Mouse (Mus musculus) gastrocnemius, postnatal 14 days (tissue): ENCODE results near the gene Syn3. TPM values are rescaled to one million over a fixed set of nuclear protein-coding genes. Genes with fewer than 3 reads are reported as not detected.

Experiments used
- DNase-seq: peaks from one replicate; pipeline ENCODE4 v3.0.0; 2021; ENCODE audit warnings: mixed read lengths
- intact Hi-C: fragments of 180-260 bp; cut with DNase I; formaldehyde crosslinking; loops from one replicate; pipeline ENCODE4 v1.15.1; 2025; ENCODE audit warnings: low total_unique reads
- total RNA-seq, 2 experiments: library from RNA; stranded (reverse); gene quantifications; 2 replicates each; pipeline ENCODE4 v1.2.3; 2021

Gene Syn3
- total RNA-seq, 2 experiments from 2014 or later: 0.13 to 0.27 TPM

GRCm38 (mm10) chr10:86203915-86204314, 294.8 kb downstream of the Syn3 start:
- peak; percentile 80 for DNase-seq
- intact Hi-C loops: no loop called here

GRCm38 (mm10) chr10:86203175-86203574, 295.5 kb downstream of the Syn3 start:
- no peak for DNase-seq
- intact Hi-C loops: no loop called here

GRCm38 (mm10) chr10:86201826-86202225, 296.9 kb downstream of the Syn3 start:
- DNase-seq: no peak
- intact Hi-C loops: no loop called here

GRCm38 (mm10) chr10:86201006-86201405, 297.7 kb downstream of the Syn3 start:
- intact Hi-C loops: no loop called here
- DNase-seq: no peak

- intact Hi-C loops: no loop called here
- no peak for DNase-seq
These were observed 302.2 kb downstream of the Syn3 start for GRCm38 (mm10) chr10:86196414-86197025.

- no peak for DNase-seq
- intact Hi-C loops: no loop called here
These were observed 304.0 kb downstream of the Syn3 start for GRCm38 (mm10) chr10:86194722-86195121.

- no peak for DNase-seq
- intact Hi-C loops: no loop called here
These were observed 304.7 kb downstream of the Syn3 start for GRCm38 (mm10) chr10:86193863-86194434.

GRCm38 (mm10) chr10:86188614-86189013, 310.1 kb downstream of the Syn3 start:
- intact Hi-C loops: no loop called here
- no peak for DNase-seq

- intact Hi-C loops: no loop called here
- no peak for DNase-seq
These were observed 310.8 kb downstream of the Syn3 start for GRCm38 (mm10) chr10:86187881-86188280.

GRCm38 (mm10) chr10:86183148-86183885, 315.4 kb downstream of the Syn3 start:
- no peak for DNase-seq

GRCm38 (mm10) chr10:86182183-86182805, 316.4 kb downstream of the Syn3 start:
- intact Hi-C loops: loop anchor here (5.0 kb wide), 1 partner anchor 110 kb away; no protein-coding TSS in a partner anchor
- DNase-seq: peak; percentile 56

More at GRCm38 (mm10) chr10:86183148-86183885, 315.4 kb downstream of the Syn3 start:
- intact Hi-C loops: loop anchor here (5.0 kb wide), 1 partner anchor 109 kb away; no protein-coding TSS in a partner anchor

GRCm38 (mm10) chr10:86176411-86176810, 322.3 kb downstream of the Syn3 start:
- intact Hi-C loops: no loop called here
- DNase-seq: no peak

GRCm38 (mm10) chr10:86174017-86174416, 324.7 kb downstream of the Syn3 start:
- intact Hi-C loops: no loop called here

GRCm38 (mm10) chr10:86173284-86173683, 325.4 kb downstream of the Syn3 start:
- intact Hi-C loops: no loop called here
- DNase-seq: no peak

More at GRCm38 (mm10) chr10:86174017-86174416, 324.7 kb downstream of the Syn3 start:
- no peak for DNase-seq

GRCm38 (mm10) chr10:86171246-86171645, 327.4 kb downstream of the Syn3 start:
- DNase-seq: no peak
- intact Hi-C loops: no loop called here

GRCm38 (mm10) chr10:86168084-86168483, 330.6 kb downstream of the Syn3 start:
- DNase-seq: no peak
- intact Hi-C loops: loop anchor here (5.0 kb wide), 1 partner anchor 101 kb away; no protein-coding TSS in a partner anchor

GRCm38 (mm10) chr10:86166854-86167268, 331.8 kb downstream of the Syn3 start:
- peak; percentile 44 for DNase-seq
- intact Hi-C loops: loop anchor here (5.0 kb wide), 1 partner anchor 100 kb away; no protein-coding TSS in a partner anchor

- DNase-seq: no peak
- intact Hi-C loops: no loop called here
These were observed 334.6 kb downstream of the Syn3 start for GRCm38 (mm10) chr10:86164098-86164497.

- no peak for DNase-seq
- intact Hi-C loops: no loop called here
These were observed 336.9 kb downstream of the Syn3 start for GRCm38 (mm10) chr10:86161783-86162271.
